Mouse (Mus musculus) cerebellum, adult 11 months (tissue): ENCODE measurements around the gene Mblac1.

Experiments used
- DNase-seq: peaks from one replicate; pipeline ENCODE4 v3.0.0; 2022

Gene Mblac1

DNA sequence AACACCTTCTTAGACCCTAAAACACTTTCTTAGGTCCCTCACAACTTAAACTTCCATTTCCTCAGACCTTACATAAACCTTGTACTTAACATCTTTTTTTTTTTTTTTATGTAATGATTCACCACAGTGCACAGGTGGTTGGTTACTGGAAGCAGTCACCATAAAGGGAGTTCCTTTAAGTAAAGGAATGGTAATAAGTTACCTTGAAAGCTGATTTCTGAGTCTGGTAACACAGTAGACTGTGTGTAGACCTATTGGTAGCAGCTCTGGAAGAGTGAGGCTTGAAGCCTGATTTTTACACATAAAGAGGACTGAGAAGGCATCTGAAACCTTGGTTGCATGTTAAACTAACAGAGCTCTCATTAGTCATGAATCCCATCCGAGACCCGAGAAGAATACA is 25.8 kb downstream of the Mblac1 start:
- DNase-seq: no peak

DNA sequence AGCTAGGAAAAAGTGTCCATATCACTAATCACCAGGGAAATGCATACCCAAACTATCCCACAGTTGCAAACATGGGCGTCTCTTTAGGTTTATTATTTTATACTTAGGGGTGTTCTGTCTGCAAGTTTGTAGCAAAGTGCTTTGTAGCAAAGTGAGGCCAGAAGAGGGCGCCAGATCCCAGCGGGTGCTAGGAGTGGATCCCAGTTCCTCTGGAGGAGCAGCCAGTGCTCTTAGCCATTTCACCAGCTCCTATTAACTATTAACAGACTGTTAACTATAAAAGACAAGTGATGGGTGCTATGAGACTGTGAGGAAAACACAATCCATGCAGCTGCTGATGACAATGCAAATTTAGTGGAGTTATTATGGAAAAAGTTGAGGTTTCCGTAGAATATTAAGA is 28.0 kb downstream of the Mblac1 start:
- DNase-seq: peak; percentile 50

DNA sequence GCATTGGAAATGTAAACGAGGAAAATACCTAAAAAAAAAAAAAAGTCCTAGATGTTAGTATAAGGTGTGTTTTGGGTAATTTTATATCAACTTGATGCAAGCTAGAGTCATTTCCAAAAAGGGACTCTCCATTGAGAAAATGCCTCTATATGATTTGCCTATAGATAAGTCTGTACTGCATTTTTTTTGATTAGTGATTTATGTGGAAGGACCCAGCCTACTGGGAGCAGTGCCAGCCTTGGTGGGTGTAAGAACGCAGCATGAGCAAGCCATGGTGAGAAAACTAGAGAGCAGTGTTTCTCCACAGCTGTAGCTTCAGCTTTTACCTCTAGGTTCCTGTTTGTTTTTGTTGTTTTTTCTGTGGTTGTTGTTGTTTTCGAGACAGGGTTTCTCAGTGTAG is 29.2 kb downstream of the Mblac1 start:
- no peak for DNase-seq

DNA sequence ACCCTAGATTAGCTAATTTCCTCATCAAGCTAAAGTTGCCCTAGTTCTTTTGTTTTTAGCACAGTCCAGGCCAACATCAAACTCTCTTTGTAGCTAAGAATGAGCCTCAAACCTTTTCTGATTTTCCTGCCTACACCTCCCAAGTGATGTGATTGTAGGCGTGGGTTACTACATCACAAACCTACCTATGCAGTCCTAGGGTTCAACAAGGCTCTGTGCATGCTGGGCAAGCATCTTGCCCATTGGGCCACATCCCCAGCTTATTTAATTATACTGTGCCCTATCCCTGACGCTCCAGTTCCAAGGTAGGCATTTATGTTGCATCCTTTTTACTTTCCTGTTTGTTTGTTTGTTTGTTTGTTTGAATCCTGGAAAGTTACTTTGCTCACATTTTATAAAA is 31.6 kb downstream of the Mblac1 start, which contains the start of gene Nxpe5:
Gene Nxpe5 (plus strand): TSS at position 199 of the 400 bp plus-strand sequence.
- DNase-seq: no peak

DNA sequence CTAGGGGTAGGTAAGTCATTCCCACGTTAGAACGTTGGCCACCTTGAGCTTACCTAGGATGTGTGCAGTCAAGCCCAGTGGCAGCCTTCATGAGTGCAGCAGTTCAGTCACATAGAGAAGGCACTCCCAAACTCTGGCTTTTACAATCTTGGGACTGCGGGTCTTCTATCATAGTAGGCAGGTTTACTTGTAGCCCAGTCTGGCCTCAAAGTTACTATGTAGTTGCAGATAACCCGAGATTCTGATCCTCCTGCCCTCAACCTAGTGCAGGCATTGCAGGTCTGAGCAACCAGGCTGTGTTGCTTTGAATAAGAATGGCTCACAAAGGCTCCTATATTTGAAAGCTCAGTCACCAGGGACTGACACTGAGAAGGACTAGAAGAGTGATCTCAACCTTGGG is 32.4 kb downstream of the Mblac1 start:
- no peak for DNase-seq

DNA sequence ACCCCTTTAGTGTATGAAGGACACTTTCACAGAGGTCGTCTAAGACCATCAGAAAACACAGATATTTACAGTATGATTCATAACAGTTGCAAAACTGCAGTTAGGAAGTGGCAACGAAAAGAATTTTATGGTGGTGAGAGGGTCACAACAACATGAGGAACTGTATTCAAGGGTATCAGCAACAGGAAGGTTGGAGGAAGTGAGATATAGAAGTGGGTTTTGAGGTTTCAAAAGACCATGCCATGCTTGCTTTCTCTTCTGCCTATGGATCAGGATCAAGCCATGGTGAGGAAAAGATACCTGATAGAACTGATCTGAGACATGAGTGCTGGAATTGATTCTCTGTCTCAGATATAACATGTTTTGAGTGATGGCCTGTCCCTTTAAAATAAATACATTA is 33.3 kb downstream of the Mblac1 start:
- no peak for DNase-seq

DNA sequence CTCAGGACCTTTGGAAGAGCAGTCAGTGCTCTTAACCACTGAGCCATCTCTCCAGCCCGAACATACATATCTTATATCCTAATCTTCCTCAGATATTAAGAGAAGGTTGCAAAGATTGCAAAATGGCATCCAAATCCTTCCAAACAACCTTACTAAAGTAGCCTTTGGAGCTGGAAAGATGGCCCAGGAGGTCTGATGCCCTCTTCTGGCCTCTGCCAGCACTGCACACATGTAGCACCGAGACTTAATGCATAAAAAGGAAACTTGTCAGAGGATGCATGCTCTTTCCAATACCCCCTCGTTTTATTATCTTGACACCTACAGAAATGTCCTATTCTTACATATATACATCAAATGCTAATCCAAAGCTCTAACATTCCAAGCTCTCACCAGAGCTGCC is 33.9 kb downstream of the Mblac1 start:
- DNase-seq: no peak

DNA sequence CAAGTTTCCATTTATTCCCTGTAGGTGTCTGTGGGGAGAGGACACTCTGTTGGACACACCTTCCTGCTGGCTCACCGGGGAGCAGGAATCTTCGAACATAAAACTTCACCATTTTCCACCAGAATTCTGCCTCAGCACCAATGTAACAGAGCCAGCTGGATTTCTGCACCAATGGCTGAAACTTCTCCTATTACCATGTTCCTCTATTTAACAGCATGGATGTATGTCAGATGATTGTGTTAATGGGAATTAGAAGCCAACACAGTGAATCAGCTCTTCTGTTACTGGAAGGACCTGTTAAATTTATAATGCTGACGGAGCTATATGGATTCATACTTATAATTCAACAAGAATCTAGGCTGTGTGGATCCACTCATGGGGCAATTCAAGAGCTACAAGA is 35.4 kb downstream of the Mblac1 start:
- DNase-seq: no peak

DNA sequence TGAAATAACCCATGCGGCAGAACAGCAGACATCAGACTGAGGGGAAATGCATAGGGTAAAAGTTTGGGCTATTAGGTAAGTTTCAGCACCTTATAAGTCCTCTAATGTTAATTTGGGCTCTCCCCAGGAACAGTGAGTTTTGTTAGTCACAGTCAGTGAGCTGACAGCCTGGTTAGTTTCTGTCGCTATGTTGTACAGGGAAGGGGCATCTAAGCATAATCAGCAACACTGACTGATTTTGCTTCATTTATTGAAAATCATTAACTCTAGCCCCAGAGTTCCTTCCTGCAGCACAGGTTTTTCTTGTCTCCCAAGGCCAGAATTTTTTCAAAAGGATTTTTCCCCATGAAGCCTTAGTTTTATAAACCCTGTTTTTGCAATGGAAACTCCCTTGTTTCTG is 39.7 kb downstream of the Mblac1 start:
- DNase-seq: no peak

DNA sequence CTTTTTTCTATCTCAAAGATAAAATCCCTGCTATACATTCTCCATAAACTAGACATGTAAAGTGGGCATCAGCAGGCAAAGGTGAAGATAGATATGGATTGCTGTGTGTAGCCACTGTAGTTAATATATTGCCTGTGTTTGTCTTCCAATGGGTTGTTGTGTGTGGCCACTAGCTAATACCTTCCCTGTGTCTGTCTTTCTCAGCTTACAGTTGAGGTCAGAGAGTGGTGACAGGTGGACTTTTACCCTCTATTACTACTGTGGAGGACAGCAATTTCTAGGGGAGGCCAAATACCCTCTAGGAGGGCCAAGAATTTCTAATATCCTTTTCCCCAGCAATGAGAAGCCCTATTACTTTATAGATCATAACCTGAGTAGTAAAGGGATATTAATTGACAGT is 40.1 kb downstream of the Mblac1 start:
- no peak for DNase-seq

DNA sequence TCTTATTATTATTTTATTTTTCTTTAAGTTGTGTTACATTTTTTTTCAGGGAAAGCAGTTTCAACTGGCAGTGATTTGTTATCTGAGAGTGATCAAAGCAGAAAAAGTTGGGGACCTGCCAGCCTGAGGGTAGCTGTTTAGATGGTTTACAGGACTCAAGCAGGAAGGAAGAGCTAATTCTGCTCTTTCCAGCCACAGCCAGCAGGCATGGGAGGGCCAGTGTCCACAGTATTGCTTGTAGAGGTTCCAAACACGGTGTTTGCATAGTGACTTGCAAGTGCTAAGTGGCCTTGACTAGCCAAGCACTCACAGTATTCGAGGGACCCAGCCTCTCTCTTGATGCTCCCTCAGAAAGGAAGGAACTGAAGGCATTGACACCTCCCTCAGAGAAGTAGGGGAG is 47.4 kb downstream of the Mblac1 start:
- no peak for DNase-seq
